Mouse (Mus musculus) cerebellum, adult 9-10 months (tissue): Measurements from ENCODE around the gene Atat1.

ENCODE experiments used
- DNase-seq: peaks from one replicate; pipeline ENCODE4 v3.0.0; 2022

Atat1 gene

GRCm38 (mm10) chr17:35873774-35874519 is 35.9 kb downstream of the Atat1 start:
- DNase-seq = peak; percentile 89

GRCm38 (mm10) chr17:35870884-35871696 is 38.8 kb downstream of the Atat1 start:
- no peak for DNase-seq

- no peak for DNase-seq
Measured at GRCm38 (mm10) chr17:35870151-35870883, 39.6 kb downstream of the Atat1 start.

GRCm38 (mm10) chr17:35869346-35870067 is 40.4 kb downstream of the Atat1 start:
- no peak for DNase-seq

GRCm38 (mm10) chr17:35868961-35869345 is 40.9 kb downstream of the Atat1 start:
- DNase-seq = no peak

GRCm38 (mm10) chr17:35868165-35868820 is 41.6 kb downstream of the Atat1 start:
- no peak for DNase-seq

GRCm38 (mm10) chr17:35866911-35867890 is 42.7 kb downstream of the Atat1 start:
- no peak for DNase-seq

- DNase-seq = no peak
Measured at GRCm38 (mm10) chr17:35866281-35866831, 43.5 kb downstream of the Atat1 start.

GRCm38 (mm10) chr17:35865481-35866280 is 44.2 kb downstream of the Atat1 start, which contains the start of gene Ppp1r18:
Ppp1r18 (plus strand) TSS chr17:35865593.
- no peak for DNase-seq

- no peak for DNase-seq
Measured at GRCm38 (mm10) chr17:35864832-35865353, 45.0 kb downstream of the Atat1 start.

GRCm38 (mm10) chr17:35861198-35861857 is 48.5 kb downstream of the Atat1 start, which contains the start of gene Nrm:
Nrm (plus strand) TSS chr17:35861318.
- peak; percentile 87 for DNase-seq

GRCm38 (mm10) chr17:35860831-35861197 is 49.1 kb downstream of the Atat1 start:
- DNase-seq = no peak

GRCm38 (mm10) chr17:35859835-35860234 is 50.0 kb downstream of the Atat1 start:
- DNase-seq = peak; percentile 33

GRCm38 (mm10) chr17:35859371-35859770 is 50.5 kb downstream of the Atat1 start:
- DNase-seq = peak; percentile 21

- DNase-seq = no peak
Measured at GRCm38 (mm10) chr17:35850974-35851373, 58.9 kb downstream of the Atat1 start.

GRCm38 (mm10) chr17:35848112-35848511 is 61.8 kb downstream of the Atat1 start:
- DNase-seq = no peak
